Mouse (Mus musculus): ENCODE measurements around the gene L3mbtl2. TPM values are rescaled to one million over a fixed set of nuclear protein-coding genes. Genes with fewer than 3 reads are reported as not detected.

Gene L3mbtl2
- polyA plus RNA-seq, 1 experiment = 20.0 TPM

GRCm38 (mm10) chr15:81729241-81729791 is 65.6 kb downstream of the L3mbtl2 start:
- Histone ChIP-seq H3ac (ENCODE audit: control insufficient read depth, insufficient read length) (peak overlapping the region; percentile 70), H3K4me3 (peak overlapping the region; percentile 91), H3K27me3 (ENCODE audit: control insufficient read depth, insufficient read depth, insufficient read length) (no peaks in the 10 kb centered on the region), H3K4me2 (ENCODE audit: low read depth) (peak overlapping the region; percentile 89), H3K36me3 (ENCODE audit: control insufficient read depth, insufficient read depth) (peaks cover 1% of the 10 kb centered on the region), H3K79me2 (ENCODE audit: control insufficient read depth, insufficient read depth) (peaks cover 53% of the 10 kb centered on the region)
- TF ChIP-seq MYOG (IDR thresholded peaks at IDR 0.05; ENCODE audit: control insufficient read depth in 1 of 3, insufficient read depth in 1 of 3, insufficient read length in 2 of 3, low read depth in 2 of 3) = peak in 1 of 3 experiments; percentile 29
- TF ChIP-seq USF1 (IDR thresholded peaks at IDR 0.05; ENCODE audit: low read depth) = no peak
- TF ChIP-seq MYOD1 (IDR thresholded peaks at IDR 0.05; ENCODE audit: control insufficient read depth in 1 of 3, insufficient read length in 2 of 3, low read depth in 2 of 3) = peak in 1 of 3 experiments; percentile 36
- TF ChIP-seq MAX (IDR thresholded peaks at IDR 0.05; ENCODE audit: low read depth) = no peak
- no peak for TF ChIP-seq TCF12 (IDR thresholded peaks at IDR 0.05; ENCODE audit: insufficient read depth, poor library complexity, severe bottlenecking)
- TF ChIP-seq TCF3 (IDR thresholded peaks at IDR 0.05; ENCODE audit: insufficient read length, low read depth) = no peak
- TF ChIP-seq SRF (IDR thresholded peaks at IDR 0.05; ENCODE audit: control insufficient read depth, insufficient read length, low read depth) = no peak
- TF ChIP-seq POLR2A (IDR thresholded peaks at IDR 0.05; ENCODE audit: insufficient read length, low read depth) = peak; percentile 22
- TF ChIP-seq E2F4 (IDR thresholded peaks at IDR 0.05; ENCODE audit: insufficient read depth) = no peak

GRCm38 (mm10) chr15:81729792-81730635 is 66.3 kb downstream of the L3mbtl2 start:
- H3K36me3 ChIP-seq (ENCODE audit: control insufficient read depth, insufficient read depth) = no peaks in the 10 kb centered on the region

GRCm38 (mm10) chr15:81735075-81735474 is 71.4 kb downstream of the L3mbtl2 start:
- no peaks in the 10 kb centered on the region for H3K27me3 ChIP-seq (ENCODE audit: control insufficient read depth, insufficient read depth, insufficient read length)
- H3K4me2 ChIP-seq (ENCODE audit: low read depth) = no peak overlapping the region
- no peak for TF ChIP-seq TCF12 (IDR thresholded peaks at IDR 0.05; ENCODE audit: insufficient read depth, poor library complexity, severe bottlenecking)
- TF ChIP-seq E2F4 (IDR thresholded peaks at IDR 0.05; ENCODE audit: insufficient read depth) = no peak
- TF ChIP-seq MAX (IDR thresholded peaks at IDR 0.05; ENCODE audit: low read depth) = no peak
- TF ChIP-seq REST (IDR thresholded peaks at IDR 0.05; ENCODE audit: insufficient read depth, insufficient read length) = no peak
- no peak for TF ChIP-seq POLR2A (IDR thresholded peaks at IDR 0.05; ENCODE audit: insufficient read length, low read depth)
- TF ChIP-seq MYOG (IDR thresholded peaks at IDR 0.05; ENCODE audit: control insufficient read depth in 1 of 3, insufficient read depth in 1 of 3, insufficient read length in 2 of 3, low read depth in 2 of 3) = no peak
- no peaks in the 10 kb centered on the region for H3K36me3 ChIP-seq (ENCODE audit: control insufficient read depth, insufficient read depth)
- H3ac ChIP-seq (ENCODE audit: control insufficient read depth, insufficient read length) = no peak overlapping the region
- no peak overlapping the region for H3K4me3 ChIP-seq
- H3K79me2 ChIP-seq (ENCODE audit: control insufficient read depth, insufficient read depth) = no peaks in the 10 kb centered on the region

More at GRCm38 (mm10) chr15:81729792-81730635, 66.3 kb downstream of the L3mbtl2 start:
- Histone ChIP-seq H3K4me3 (peak overlapping the region; percentile 91), H3ac (ENCODE audit: control insufficient read depth, insufficient read length) (peak overlapping the region; percentile 70), H3K79me2 (ENCODE audit: control insufficient read depth, insufficient read depth) (peaks cover 46% of the 10 kb centered on the region), H3K27me3 (ENCODE audit: control insufficient read depth, insufficient read depth, insufficient read length) (no peaks in the 10 kb centered on the region), H3K4me2 (ENCODE audit: low read depth) (peak overlapping the region; percentile 52)
- TF ChIP-seq MYOD1 (IDR thresholded peaks at IDR 0.05; ENCODE audit: control insufficient read depth in 1 of 3, insufficient read length in 2 of 3, low read depth in 2 of 3) (peak in 2 of 3 experiments; percentile 34 to 44), CEBPB (IDR thresholded peaks at IDR 0.05; ENCODE audit: insufficient read depth, poor library complexity, severe bottlenecking) (peak; percentile 50), TCF12 (IDR thresholded peaks at IDR 0.05; ENCODE audit: insufficient read depth, poor library complexity, severe bottlenecking) (no peak), POLR2A (IDR thresholded peaks at IDR 0.05; ENCODE audit: insufficient read length, low read depth) (peak; percentile 90), SRF (IDR thresholded peaks at IDR 0.05; ENCODE audit: control insufficient read depth, insufficient read length, low read depth) (peak; percentile 42), MYOG (IDR thresholded peaks at IDR 0.05; ENCODE audit: control insufficient read depth in 1 of 3, insufficient read depth in 1 of 3, insufficient read length in 2 of 3, low read depth in 2 of 3) (peak in 1 of 3 experiments; percentile 16), POLR2AphosphoS2 (IDR thresholded peaks at IDR 0.05; ENCODE audit: insufficient read length, low read depth) (peak; percentile 91), MAX (IDR thresholded peaks at IDR 0.05; ENCODE audit: low read depth) (peak; percentile 2), E2F4 (IDR thresholded peaks at IDR 0.05; ENCODE audit: insufficient read depth) (peak; percentile 81), USF1 (IDR thresholded peaks at IDR 0.05; ENCODE audit: low read depth) (no peak), REST (IDR thresholded peaks at IDR 0.05; ENCODE audit: insufficient read depth, insufficient read length) (peak; percentile 25), TCF3 (IDR thresholded peaks at IDR 0.05; ENCODE audit: insufficient read length, low read depth) (no peak)

Other genes starting within 250 kb of the L3mbtl2 start
- 326 TPM for gene Rbx1, start 197.6 kb upstream of the L3mbtl2 start, polyA plus RNA-seq (2012; fragmentation: generic; extraction: Trizol)
- 17.7 TPM for gene Ep300, start 78.5 kb upstream of the L3mbtl2 start, polyA plus RNA-seq (2012; fragmentation: generic; extraction: Trizol)
- gene Chadl, start 33.4 kb downstream of the L3mbtl2 start, polyA plus RNA-seq (2012; fragmentation: generic; extraction: Trizol) = 1.3 TPM
- 45.9 TPM for gene Zc3h7b, start 81.2 kb downstream of the L3mbtl2 start, polyA plus RNA-seq (2012; fragmentation: generic; extraction: Trizol)
- gene Rangap1, start 81.6 kb downstream of the L3mbtl2 start, polyA plus RNA-seq (2012; fragmentation: generic; extraction: Trizol) = 96.6 TPM
- gene Tef, start 138.5 kb downstream of the L3mbtl2 start, polyA plus RNA-seq (2012; fragmentation: generic; extraction: Trizol) = 58.4 TPM
- gene Tob2, start 194.9 kb downstream of the L3mbtl2 start, polyA plus RNA-seq (2012; fragmentation: generic; extraction: Trizol) = 37.9 TPM
- gene Phf5a, start 208.0 kb downstream of the L3mbtl2 start, polyA plus RNA-seq (2012; fragmentation: generic; extraction: Trizol) = 95.3 TPM
- 666 TPM for gene Aco2, start 208.4 kb downstream of the L3mbtl2 start, polyA plus RNA-seq (2012; fragmentation: generic; extraction: Trizol)

Data from myocyte (in vitro differentiated cells).